Mouse (Mus musculus): ENCODE measurements around the gene Tyms. TPM values are rescaled to one million over a fixed set of nuclear protein-coding genes. Genes with fewer than 3 reads are reported as not detected.

The Tyms gene
- total RNA-seq (2015; ENCODE audit: low replicate concordance) (145 and 220 TPM in 2 replicates), total RNA-seq (2017; ENCODE audit: low replicate concordance) (159 and 170 TPM in 2 replicates)

- ATAC-seq (replicated peaks; ENCODE audit: low FRiP score, poor library complexity, severe bottlenecking) = peak; percentile 97
Observed at GRCm38 (mm10) chr5:30072825-30073821, at the start of gene Tyms. TSS of gene Tyms (minus strand) at chr5:30073617.

- no peak for ATAC-seq (replicated peaks; ENCODE audit: low FRiP score, poor library complexity, severe bottlenecking)
Observed at GRCm38 (mm10) chr5:30122481-30122880, 49.1 kb upstream of the Tyms start.

GRCm38 (mm10) chr5:30120106-30120505, 46.7 kb upstream of the Tyms start:
- ATAC-seq (replicated peaks; ENCODE audit: low FRiP score, poor library complexity, severe bottlenecking) = no peak

- no peak for ATAC-seq (replicated peaks; ENCODE audit: low FRiP score, poor library complexity, severe bottlenecking)
Observed at GRCm38 (mm10) chr5:30119163-30119562, 45.7 kb upstream of the Tyms start.

- ATAC-seq (replicated peaks; ENCODE audit: low FRiP score, poor library complexity, severe bottlenecking) = no peak
Observed at GRCm38 (mm10) chr5:30118018-30118417, 44.6 kb upstream of the Tyms start.

GRCm38 (mm10) chr5:30115718-30116117, 42.3 kb upstream of the Tyms start:
- ATAC-seq (replicated peaks; ENCODE audit: low FRiP score, poor library complexity, severe bottlenecking) = no peak

GRCm38 (mm10) chr5:30114761-30115140, 41.3 kb upstream of the Tyms start:
- no peak for ATAC-seq (replicated peaks; ENCODE audit: low FRiP score, poor library complexity, severe bottlenecking)

GRCm38 (mm10) chr5:30113881-30114760, 40.7 kb upstream of the Tyms start:
- no peak for ATAC-seq (replicated peaks; ENCODE audit: low FRiP score, poor library complexity, severe bottlenecking)

GRCm38 (mm10) chr5:30112533-30113068, 39.2 kb upstream of the Tyms start:
- no peak for ATAC-seq (replicated peaks; ENCODE audit: low FRiP score, poor library complexity, severe bottlenecking)

GRCm38 (mm10) chr5:30111771-30112170, 38.4 kb upstream of the Tyms start:
- ATAC-seq (replicated peaks; ENCODE audit: low FRiP score, poor library complexity, severe bottlenecking) = no peak

GRCm38 (mm10) chr5:30111126-30111525, 37.7 kb upstream of the Tyms start:
- no peak for ATAC-seq (replicated peaks; ENCODE audit: low FRiP score, poor library complexity, severe bottlenecking)

GRCm38 (mm10) chr5:30110371-30111060, 37.1 kb upstream of the Tyms start:
- ATAC-seq (replicated peaks; ENCODE audit: low FRiP score, poor library complexity, severe bottlenecking) = no peak

GRCm38 (mm10) chr5:30109899-30110298, 36.5 kb upstream of the Tyms start:
- no peak for ATAC-seq (replicated peaks; ENCODE audit: low FRiP score, poor library complexity, severe bottlenecking)

- no peak for ATAC-seq (replicated peaks; ENCODE audit: low FRiP score, poor library complexity, severe bottlenecking)
Observed at GRCm38 (mm10) chr5:30108233-30108632, 34.8 kb upstream of the Tyms start.

GRCm38 (mm10) chr5:30107611-30108041, 34.2 kb upstream of the Tyms start:
- ATAC-seq (replicated peaks; ENCODE audit: low FRiP score, poor library complexity, severe bottlenecking) = no peak

- no peak for ATAC-seq (replicated peaks; ENCODE audit: low FRiP score, poor library complexity, severe bottlenecking)
Observed at GRCm38 (mm10) chr5:30107186-30107585, 33.8 kb upstream of the Tyms start.

- ATAC-seq (replicated peaks; ENCODE audit: low FRiP score, poor library complexity, severe bottlenecking) = no peak
Observed at GRCm38 (mm10) chr5:30106756-30107155, 33.3 kb upstream of the Tyms start.

- no peak for ATAC-seq (replicated peaks; ENCODE audit: low FRiP score, poor library complexity, severe bottlenecking)
Observed at GRCm38 (mm10) chr5:30105668-30106300, 32.4 kb upstream of the Tyms start, which contains the start of gene 3110082J24Rik. TSS of gene 3110082J24Rik (minus strand) at chr5:30106086.
